Mouse (Mus musculus) G1E-ER4 (cell line): ENCODE data around the gene Ssr1. TPM values are rescaled to one million over a fixed set of nuclear protein-coding genes. Genes with fewer than 3 reads are reported as not detected.

Experiments
- GATA1 ChIP-seq: IDR thresholded peaks from one replicate; pipeline ENCODE4 v1.8.0; 2012; ENCODE audit warnings: low read length, inconsistent platforms
- polyA plus RNA-seq: library from polyadenylated mRNA; stranded (reverse); fragments of >175 nt; gene quantifications from 2 replicates; pipeline ENCODE4 v1.2.3, GENCODE M21; 2012

Ssr1 gene
- polyA plus RNA-seq, 1 experiment = 95.2 TPM

GRCm38 (mm10) chr13:37918336-37919261, 75.4 kb downstream of the Ssr1 start:
- no peak for TF ChIP-seq GATA1

Other genes with a start within 250 kb of the Ssr1 start
- gene Rreb1, start 215.8 kb downstream of the Ssr1 start, polyA plus RNA-seq = 80.2 and 81.2 TPM in 2 replicates
- 25.1 and 31.4 TPM in 2 replicates for gene Riok1, start 42.8 kb upstream of the Ssr1 start, polyA plus RNA-seq
- 0.19 and 0.27 TPM in 2 replicates for gene Cage1, start 42.9 kb upstream of the Ssr1 start, polyA plus RNA-seq
- not detected in 2 replicates for gene Dsp, start 157.1 kb upstream of the Ssr1 start, polyA plus RNA-seq
- 38.8 and 64.6 TPM in 2 replicates for gene Snrnp48, start 210.7 kb upstream of the Ssr1 start, polyA plus RNA-seq